Mouse (Mus musculus) induced T-regulatory cell, adult 2 months (primary cell): Measurements from ENCODE around the gene Fem1a.

Experiments
- DNase-seq: peaks from one replicate; pipeline ENCODE4 v3.0.0-alpha.2; 2012; ENCODE audit warnings: low read depth

Fem1a gene

DNA sequence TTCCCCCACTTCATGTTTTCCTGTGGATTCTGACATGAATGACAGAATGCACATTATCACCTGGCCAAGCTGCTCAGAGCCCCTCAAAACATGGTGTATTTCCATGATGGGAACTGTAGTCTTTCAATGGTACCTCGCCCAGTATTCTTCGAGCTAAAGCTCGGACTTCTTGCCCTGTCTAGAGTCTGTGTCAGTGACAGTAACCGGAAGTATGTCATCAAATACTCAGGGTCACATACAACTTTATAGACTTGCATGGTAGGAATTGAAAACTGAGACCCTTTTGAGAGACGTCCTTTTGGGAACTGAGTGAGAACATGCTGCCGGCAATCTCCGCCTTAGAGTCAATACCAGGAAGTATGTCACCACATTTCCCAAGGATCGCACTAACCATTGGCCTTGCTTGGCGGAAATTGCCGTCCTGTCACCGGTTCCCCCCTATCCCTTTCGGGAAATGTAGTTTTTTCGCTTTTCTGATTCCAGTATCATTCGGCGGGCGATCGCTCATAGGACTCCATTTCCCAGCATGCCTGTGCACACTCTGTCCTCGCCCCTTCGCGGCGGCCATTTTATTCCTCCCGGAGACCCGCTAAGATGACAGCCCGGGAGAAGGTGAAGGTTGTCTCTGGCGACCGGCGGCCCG is at the start of gene Fem1a:
TSS of gene Fem1a (plus strand) at position 572 of the 643 bp plus-strand sequence.
- peak; percentile 98 for DNase-seq

DNA sequence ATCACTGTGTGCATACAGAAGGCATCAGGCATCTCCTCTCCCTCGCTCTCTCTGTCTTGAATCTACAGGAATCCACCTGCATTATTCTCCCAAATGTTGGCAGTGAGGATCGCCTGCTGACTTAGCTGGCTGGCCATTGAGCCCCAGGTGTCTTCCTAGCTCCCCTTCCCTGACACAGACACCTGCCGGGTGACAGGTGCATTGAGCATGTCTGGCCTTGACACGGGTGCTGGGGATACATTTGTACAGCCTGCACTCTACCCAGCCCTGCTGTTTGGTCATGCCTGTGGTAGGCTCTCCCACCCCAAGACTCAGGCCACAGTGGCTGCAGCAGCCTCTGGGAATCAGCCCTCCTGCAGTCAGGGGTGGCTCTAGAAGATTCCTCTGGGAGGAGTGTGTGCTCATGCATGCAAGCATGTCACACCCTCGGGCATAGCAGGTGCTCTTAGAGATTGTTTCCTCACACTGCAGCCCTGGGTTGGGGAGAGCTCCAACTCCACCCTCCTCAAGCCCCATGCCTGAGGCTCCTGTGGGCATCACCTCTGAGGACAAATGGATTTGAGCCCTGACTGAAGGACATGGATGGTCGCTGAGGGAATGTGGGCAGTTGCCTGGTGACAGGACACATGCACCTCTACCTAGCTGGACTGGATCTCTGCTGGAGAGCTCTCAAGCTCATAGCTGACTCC is 49.5 kb upstream of the Fem1a start:
- no peak for DNase-seq

DNA sequence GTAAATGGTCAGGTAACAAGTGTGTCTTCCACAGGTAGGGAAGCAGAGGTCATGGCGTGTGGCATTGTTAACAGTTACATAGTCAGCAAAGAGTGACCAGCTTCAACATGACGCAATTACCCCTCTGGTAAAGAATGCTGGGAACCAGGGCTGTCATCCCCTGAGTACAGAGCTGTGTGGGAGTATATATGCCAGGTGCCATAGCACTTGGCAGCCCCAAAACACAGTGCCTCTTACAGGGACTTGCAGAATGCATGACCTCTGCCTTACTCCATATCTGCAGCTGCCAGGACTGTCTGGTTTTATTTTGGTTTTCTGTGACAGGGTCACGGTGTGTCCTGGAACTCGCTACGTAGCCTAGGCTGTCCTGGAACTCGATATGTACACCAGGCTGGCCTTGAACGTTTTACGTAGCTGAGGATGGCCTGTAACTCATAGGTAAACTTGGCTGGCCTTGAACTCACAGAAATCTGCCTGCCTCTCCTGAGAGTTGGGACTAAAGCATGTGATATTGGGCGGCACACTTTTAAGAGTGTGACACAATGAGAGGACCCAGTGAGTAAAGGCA is 48.6 kb upstream of the Fem1a start:
- no peak for DNase-seq

DNA sequence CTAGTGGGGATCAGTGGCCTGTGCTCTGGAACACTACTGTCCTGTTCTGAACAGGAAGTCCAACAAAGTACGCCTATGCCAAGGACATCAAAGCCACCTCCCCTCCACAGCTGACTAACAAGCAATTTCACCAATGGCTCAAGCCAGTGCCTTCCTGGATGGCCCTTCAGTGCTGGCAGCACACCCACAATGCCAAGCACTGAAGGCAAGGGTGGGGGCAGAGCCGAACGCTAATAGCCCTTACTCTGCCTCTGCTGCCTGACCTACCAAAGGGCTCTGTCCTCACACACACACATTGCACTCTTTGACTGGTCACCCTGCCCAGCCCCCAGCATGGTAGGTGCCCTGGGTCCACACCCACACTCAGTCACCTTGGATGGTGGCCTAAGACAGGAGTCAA is 47.8 kb upstream of the Fem1a start:
- DNase-seq: no peak

DNA sequence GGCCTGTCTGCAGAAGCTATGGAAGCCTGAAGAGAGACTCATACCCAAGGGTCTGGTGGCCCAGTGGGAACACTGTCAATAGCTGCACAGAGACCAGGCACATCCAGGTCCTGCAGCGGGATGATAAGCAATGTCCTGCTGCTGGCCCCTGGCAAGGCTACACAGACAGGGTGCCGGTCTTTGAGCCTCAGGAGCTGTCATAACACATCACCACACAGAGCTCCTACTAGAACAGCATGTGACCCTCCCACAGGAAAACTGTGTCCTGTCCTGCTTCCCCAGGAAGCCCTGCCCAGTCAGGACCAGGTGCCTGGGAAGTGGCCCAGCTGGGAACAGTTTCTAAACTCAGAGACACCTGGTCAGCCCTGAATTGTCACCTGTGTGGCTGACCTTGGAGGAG is 45.5 kb upstream of the Fem1a start:
- DNase-seq: no peak

DNA sequence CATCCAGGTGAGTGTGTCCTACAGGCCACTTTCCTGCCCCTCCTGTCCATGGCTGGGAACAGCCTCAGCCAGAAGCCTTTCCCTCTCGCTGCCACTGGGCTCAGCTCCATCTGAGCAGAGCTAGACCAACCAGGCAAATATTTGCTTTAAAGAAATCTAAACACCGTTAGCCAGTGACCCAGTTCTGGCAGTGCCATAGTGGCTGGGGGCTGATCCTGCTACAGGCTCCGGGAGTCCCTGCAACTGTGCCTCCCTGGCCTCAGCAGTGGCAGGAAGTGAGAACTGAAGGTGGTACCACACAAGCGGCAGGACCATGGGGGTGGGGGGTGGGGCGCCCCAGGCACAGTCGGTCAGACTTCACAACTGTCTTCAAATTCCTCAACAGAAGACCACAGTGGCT is 43.9 kb upstream of the Fem1a start:
- DNase-seq: no peak

DNA sequence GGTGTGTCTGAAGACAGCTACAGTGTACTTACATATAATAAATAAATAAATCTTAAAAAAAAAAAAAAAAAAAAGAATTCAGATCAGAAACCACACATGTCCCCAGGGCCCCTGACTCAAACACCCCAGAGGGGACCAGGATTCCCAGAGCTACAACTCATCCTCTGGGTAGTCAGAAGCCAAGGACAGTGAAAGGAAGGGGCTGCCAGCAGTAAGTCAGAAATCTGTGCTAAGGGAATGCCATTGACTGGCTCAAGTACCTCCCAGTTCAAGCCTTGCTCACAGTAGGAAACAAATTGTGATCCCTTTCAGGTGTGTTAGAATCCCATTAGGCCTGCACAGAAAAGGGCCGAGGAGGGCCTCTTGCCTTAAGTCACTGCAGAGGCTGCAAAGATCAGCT is 42.4 kb upstream of the Fem1a start:
- DNase-seq: no peak

DNA sequence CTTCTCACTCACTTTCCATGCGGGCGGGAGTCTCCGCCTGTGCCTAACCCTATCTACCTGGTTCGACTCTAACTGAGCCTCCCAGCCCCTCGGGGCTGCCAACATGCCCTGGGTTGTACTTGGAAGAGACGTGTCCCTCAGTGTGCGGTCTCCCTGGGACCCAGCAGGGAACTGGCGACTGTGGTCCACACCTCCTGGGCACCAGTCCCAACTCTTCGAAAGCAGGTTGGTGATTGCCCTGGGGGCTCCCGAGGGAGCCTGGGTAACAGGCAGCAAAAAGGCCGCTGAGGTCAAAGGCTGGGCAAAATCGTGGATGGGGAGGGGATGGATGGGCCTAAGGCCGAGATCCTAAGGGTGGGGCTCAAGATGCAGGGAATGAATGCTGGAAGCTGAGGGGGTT is 38.9 kb upstream of the Fem1a start:
- no peak for DNase-seq

DNA sequence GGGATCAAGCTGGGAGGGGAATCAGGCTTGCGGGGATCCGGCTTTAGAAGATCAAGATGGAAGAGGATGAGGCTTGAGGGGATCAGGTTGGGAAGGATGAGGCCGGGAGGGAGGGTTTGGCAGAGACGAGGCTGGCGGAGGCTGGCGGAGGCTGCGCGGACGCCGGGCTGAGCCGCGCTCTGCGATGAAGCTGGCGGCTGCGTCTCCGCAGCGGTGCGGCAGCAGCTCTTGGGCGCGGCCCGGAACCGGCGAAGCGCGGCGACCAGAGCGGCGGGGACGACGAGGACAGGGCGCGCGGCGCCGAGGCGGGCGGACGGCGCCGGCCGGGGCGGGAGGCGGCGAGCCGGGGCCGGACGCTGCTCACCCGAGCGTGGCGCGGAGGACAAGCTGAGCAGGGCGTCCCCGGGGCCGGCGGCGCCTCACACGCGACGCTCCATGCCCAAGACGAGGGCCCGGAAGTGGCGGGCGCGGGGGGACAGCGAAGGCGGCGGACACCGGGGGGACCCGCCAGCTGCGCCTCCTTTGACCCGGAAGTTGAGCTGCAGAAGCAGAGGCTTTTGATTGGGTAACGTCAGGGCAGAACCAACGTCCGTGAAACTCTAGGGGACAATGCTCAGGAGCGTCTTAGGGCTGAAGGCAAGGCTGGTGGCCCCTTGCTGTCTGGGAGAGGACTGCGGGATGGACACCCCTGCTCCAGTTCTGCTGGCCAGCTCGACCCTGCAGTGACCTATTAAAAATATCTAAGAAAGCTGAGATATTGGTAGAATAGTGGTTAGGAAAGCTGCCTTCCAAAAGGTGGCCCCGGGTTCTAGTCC is 38.0 kb upstream of the Fem1a start, which contains the start of gene Dpp9:
TSS of gene Dpp9 (minus strand) at position 529 of the 815 bp plus-strand sequence.
- peak; percentile 92 for DNase-seq

DNA sequence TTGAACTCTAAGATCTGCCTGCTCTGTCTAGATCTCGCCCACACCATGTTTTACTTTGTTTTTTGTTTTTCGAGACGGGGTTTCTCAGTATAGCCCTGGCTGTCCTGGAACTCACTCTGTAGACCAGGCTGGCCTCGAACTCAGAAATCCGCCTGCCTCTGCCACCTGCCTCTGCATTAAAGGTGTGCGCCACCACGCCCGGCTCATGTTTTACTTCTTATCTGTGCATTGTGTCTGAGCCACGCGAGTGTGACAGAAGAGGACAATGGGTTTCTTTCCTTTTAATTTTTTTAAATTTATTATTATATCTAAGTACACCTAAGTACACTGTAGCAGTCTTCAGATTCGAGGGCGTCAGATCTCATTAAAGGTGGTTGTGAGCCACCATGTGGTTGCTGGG is 37.4 kb upstream of the Fem1a start:
- no peak for DNase-seq

DNA sequence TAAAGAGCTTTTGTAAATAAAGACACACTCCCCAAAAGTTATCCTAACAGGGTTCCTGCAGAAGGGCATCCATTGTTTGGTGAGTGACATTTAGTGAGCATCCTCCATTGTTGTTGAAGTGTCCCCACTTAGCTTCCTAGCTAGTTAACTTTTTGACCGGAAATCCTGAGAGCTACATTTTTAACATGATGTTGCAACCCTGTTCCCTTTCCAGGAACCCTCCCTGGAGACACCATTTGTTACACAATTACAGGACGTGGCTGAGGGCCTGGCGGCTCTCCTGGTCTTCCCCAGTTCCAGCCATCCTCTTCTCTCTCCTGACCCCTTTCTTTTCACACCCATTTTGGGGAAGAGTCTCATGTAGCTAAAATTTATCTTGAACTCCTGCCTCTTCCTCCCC is 36.8 kb upstream of the Fem1a start:
- DNase-seq: no peak

DNA sequence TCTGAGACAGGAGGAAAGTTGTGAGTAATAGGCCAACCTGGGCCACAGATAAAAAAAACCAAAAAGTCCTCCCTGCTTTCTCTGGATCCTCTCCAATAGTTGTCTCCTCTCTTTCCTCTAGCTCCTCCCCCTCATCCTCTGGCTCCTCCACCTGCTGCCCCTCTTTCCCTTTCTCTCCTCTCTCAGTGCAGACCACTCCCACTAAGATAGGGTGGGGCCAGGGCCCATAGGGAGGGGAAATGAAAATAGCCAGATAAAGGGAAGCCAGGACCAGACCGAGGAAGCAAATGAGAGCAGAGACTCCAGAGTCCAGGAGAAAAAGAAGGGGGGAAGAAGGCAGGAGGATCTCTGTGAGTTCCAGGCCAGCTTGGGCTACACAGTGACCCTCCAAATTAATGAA is 31.7 kb upstream of the Fem1a start:
- no peak for DNase-seq

DNA sequence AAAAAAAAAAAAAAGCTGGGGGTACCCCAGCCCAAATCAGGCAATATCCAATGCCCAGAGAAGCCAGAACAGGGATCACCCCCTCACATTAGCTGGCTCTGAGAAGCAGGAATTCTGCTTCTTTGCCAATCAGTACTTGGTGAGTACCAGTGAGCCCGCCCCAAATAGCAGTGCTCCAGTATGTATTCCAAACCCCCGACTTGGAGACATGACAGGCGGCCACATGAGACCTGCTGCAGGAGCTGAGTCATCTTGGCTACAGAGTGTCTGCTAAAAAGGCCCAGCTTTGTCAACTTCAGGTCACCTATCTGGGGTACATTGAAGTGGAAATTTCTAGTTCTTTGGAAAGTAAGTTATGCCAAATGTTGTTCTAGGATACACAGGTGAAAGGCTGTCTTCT is 30.0 kb upstream of the Fem1a start:
- DNase-seq: no peak

DNA sequence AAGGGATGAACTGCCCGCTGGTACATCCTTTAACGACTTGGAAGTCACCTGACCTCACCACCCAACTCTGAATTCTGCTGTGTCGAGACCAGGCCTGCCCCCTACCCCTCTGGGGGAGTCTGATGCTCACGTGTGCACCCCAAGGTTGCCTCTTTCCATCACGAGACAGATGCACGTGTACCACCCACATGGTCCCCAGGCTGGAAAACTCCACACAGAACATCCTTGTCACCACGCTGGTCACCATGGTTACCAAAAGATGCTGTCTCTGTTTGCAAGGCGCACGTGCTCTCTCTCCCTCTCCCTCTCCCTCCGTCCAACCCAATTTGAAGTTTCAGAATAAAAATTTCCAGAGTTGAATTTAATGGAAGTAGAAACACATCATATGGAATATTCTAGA is 26.7 kb upstream of the Fem1a start:
- no peak for DNase-seq

DNA sequence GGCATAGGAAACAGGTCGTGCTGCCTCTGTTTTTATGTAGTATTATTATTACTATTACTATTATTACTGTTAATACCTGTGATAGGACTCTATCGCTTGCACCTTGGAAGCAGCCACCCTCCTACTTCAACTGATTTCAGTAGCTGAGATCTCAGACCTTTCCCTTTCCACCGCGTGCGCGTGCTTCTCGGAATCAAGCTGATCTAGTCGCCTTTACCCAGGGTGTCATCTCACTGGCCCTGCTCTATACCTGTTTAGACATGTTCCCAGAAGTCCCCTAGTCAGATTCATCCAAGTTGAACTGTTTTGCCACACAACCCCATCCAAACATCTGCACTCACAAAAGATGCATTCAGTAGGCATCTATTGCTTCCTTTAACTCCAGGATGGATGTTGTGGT is 23.2 kb upstream of the Fem1a start:
- DNase-seq: no peak

DNA sequence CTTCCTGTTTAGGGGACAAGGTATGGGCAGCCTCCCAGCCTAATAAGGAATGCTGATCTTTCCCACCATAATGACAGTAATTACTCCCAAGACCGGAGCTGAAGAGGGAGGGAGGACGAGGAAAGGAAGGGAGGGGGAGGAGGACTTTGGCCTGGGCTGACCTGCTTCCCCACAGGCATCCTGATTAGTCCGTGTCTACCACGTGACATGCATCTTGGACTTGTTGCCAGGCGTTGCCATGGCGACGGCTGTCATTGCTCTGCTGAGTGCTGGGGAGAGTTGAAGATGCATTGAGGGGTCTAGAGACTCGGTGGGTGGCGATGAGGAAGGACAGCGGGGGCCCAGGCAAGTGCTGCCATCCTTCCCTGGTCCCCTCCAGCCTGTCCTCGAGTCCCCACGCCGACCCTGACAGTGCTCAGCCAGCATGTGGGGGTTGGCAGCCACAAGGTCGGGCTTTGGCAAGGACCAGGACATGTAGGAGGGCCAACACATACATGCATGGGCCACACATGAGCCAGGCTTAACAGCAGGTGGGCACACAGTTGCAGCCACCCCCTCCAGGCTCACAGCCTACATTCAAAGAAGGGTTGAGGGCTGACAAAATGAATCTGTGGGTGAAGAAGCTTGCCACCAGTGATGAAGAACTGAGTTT is 22.7 kb upstream of the Fem1a start:
- no peak for DNase-seq

DNA sequence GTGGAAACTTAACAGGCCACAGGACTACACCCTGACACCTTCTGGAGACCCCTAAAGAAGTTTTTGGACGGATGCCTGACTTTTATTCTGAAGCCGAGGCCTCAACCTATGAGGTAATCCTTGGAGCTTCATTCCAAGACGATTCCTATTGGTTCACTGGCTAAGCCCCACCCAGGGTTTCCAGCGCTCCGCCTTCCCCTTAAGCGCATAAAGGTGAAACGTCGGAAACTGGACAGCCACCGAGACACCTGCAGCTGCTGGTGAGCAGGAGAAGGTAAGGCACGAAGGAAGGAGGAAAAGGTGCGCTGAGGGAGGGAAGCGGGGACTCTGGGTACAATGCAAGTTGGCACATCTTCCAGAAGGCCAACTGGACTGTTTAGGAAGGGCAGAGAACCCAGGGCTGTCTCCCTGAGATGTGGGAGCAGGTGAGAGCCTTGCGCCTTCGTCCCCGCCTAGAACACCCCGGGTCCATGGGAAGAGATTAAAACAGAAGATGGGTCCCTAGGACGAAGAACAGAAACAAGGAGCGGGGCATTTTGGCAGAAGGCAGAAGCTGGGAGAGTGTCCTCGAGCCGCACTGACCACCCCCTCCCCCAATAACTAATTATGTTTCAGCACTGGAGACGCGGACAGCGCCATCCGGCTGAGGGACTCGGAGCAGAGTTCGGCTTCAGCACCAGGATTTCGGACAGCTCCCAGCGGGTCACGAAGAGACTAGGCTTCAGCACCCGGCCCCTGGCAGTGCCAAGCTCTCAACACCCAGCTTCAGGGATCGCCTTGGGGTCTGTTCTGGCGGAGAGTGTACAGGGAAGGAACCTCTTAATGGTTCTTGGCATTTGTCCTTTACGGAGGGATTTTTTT is 14.8 kb upstream of the Fem1a start:
- DNase-seq: peak; percentile 90

DNA sequence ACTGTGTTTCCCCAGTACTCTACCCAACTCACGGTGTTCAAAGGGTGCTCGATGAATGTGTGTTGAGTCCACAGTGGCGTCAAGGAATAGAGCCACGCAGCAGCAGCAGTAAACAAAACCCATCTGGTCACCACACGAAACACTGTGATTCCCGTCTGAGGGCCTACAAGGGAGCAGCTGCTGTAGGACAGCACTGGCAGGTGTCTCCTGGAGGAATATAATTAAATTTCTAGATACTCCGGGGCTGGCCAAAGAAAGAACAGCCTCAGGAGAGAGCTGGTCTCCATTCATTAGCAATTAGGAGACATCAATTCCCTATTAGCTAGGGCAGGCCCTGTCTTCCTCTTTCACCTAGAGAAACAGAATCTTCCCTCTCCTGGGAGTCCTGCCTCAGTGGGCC is 11.0 kb upstream of the Fem1a start:
- DNase-seq: no peak

DNA sequence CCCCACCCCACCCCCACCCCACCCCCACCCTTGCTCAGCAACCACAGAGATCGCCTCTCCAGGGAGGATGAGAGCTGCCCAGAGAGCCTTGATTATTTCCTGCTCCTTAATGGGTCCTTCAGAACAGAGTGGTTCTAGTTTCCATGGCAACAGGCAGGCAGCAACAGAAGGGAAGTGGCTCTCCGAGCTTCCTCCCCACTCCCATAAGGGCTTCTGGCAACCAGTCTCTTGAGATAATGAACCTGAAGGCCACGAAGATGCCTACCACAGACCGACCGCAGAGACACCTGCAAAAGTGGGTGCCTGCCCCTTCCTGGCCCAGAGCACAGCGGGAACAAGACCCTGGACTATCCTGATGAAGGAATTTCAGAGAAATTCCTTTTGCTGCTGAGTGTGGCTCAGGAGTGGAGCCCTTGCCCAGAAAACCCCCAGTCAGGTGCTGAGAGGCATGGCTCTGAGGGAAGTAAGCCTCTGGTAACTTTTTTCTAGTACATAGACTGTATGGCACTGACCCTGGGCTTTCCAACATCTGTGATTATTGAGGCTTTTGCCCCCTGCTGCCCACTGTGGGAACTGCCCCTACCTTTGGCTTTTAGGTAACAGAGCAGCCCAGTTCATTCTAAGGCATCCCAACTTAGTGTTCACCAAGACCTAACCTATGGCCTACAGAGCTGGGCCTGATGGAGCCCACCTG is 5.3 kb upstream of the Fem1a start:
- peak; percentile 88 for DNase-seq

DNA sequence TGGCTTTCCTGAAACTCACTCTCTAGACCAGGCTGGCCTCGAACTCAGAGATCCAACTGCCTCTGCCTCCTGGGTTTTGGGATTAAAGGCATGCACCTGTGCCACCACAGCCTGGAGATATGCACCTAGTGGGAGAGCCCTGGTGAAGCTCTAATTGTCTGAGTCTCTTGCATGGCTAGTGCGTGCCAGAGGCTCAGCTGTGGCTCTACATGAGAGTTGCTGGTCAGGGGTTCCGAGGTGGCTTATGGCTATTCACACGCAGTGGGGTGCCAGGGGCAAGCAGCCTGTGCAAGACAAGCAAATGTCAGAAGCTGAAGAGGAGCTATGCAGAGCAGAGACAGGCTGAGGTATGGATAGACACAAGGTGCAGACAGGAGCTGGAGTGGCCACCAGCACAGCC is 1.9 kb upstream of the Fem1a start:
- DNase-seq: no peak

DNA sequence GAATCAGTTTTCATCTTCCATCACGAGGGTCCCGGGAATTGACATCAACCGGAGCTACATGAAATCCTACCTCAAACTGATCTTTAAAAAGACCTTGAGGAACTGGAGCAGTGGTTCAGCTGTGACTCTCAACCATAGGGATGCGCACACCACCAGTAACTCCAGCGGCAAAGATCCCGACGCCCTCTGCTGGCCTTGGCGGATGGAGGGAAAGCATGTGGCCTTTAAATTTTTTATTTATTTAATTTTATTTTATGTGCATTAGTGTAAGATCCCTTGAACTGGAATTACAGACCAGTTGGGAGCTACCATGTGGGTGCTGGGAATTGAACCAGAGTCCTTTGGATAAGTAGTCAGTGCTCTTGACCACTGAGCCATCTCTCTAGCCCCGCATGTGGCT is 1.2 kb upstream of the Fem1a start:
- DNase-seq: no peak
